Mouse (Mus musculus) ES-Bruce4 (cell line): ENCODE measurements at regions not wholly inside any gene's neighbourhood (a gene's known extent, or its start where the extent isn't known, plus 50 kb on each side); places are given as distances from the start of the nearest gene placed in this dataset.

Experiments used
- H3K27ac ChIP-seq: 2 replicates; pipeline ENCODE4 v1.5.1; 2012; ENCODE audit warnings: low read length, inconsistent platforms; ENCODE audit not compliant: insufficient read depth
- H3K27me3 ChIP-seq: 2 replicates; pipeline ENCODE4 v1.6.1; 2012; ENCODE audit warnings: mild to moderate bottlenecking, low read length, inconsistent platforms; ENCODE audit not compliant: control insufficient read depth, poor library complexity, insufficient read depth, severe bottlenecking
- H3K36me3 ChIP-seq: 2 replicates; pipeline ENCODE4 v1.6.1; 2012; ENCODE audit warnings: inconsistent platforms, mild to moderate bottlenecking, low read length, moderate library complexity; ENCODE audit not compliant: control insufficient read depth, poor library complexity, insufficient read depth, severe bottlenecking
- H3K4me1 ChIP-seq: one replicate; pipeline ENCODE4 v1.8.1; 2011; ENCODE audit warnings: low read length; ENCODE audit not compliant: control insufficient read depth, insufficient read depth
- H3K4me3 ChIP-seq: 2 replicates; pipeline ENCODE4 v1.5.1; 2011; ENCODE audit warnings: low read depth, mild to moderate bottlenecking, low read length
- H3K9ac ChIP-seq: 2 replicates; pipeline ENCODE4 v1.6.1; 2012; ENCODE audit warnings: low read depth, mild to moderate bottlenecking, inconsistent platforms; ENCODE audit not compliant: poor library complexity, severe bottlenecking
- H3K9me3 ChIP-seq: replicated peaks from 2 replicates; pipeline ENCODE4 v1.6.1; 2012; ENCODE audit warnings: mild to moderate bottlenecking, low read length, inconsistent platforms; ENCODE audit not compliant: control insufficient read depth, poor library complexity, insufficient read depth, severe bottlenecking
- CTCF ChIP-seq: IDR thresholded peaks from one replicate; pipeline ENCODE4 v1.8.1; 2011; ENCODE audit warnings: low read depth, low read length
- EP300 ChIP-seq: IDR thresholded peaks from 2 replicates; pipeline ENCODE4 v1.6.1; 2011; ENCODE audit warnings: low read depth, low read length; ENCODE audit not compliant: insufficient read depth
- POLR2A ChIP-seq: IDR thresholded peaks from one replicate; pipeline ENCODE4 v1.8.1; 2011; ENCODE audit warnings: low read length; ENCODE audit not compliant: insufficient read depth

- Histone ChIP-seq H3K27me3 (no peaks in the 10 kb centered on the region), H3K36me3 (no peaks in the 10 kb centered on the region), H3K27ac (no peak overlapping the region), H3K4me1 (no peaks in the 10 kb centered on the region), H3K4me3 (no peak overlapping the region), H3K9me3 (peaks cover 4% of the 10 kb centered on the region), H3K9ac (no peak overlapping the region)
- TF ChIP-seq POLR2A (no peak), EP300 (no peak), CTCF (no peak)
These were observed 101.2 kb downstream of the Gm5426 start for GRCm38 (mm10) chr10:96237572-96238130.

GRCm38 (mm10) chr10:96238251-96238650, 101.8 kb downstream of the Gm5426 start:
- Histone ChIP-seq H3K27me3 (no peaks in the 10 kb centered on the region), H3K4me3 (no peak overlapping the region), H3K27ac (no peak overlapping the region), H3K9me3 (peaks cover 4% of the 10 kb centered on the region), H3K9ac (no peak overlapping the region), H3K4me1 (no peaks in the 10 kb centered on the region), H3K36me3 (no peaks in the 10 kb centered on the region)
- TF ChIP-seq CTCF, result no peak
- no peak for TF ChIP-seq POLR2A
- TF ChIP-seq EP300, result no peak

- no peaks in the 10 kb centered on the region for H3K36me3 ChIP-seq
- no peak for TF ChIP-seq POLR2A
- no peak for TF ChIP-seq CTCF
- TF ChIP-seq EP300, result no peak
- H3K27ac ChIP-seq, result no peak overlapping the region
- no peaks in the 10 kb centered on the region for H3K27me3 ChIP-seq
- H3K9ac ChIP-seq, result no peak overlapping the region
- peaks cover 4% of the 10 kb centered on the region for H3K9me3 ChIP-seq
- no peak overlapping the region for H3K4me3 ChIP-seq
- no peaks in the 10 kb centered on the region for H3K4me1 ChIP-seq
These were observed 102.4 kb downstream of the Gm5426 start for GRCm38 (mm10) chr10:96238850-96239249.

GRCm38 (mm10) chr10:96240591-96240990, 104.2 kb downstream of the Gm5426 start:
- Histone ChIP-seq H3K4me3 (no peak overlapping the region), H3K36me3 (no peaks in the 10 kb centered on the region), H3K4me1 (no peaks in the 10 kb centered on the region), H3K27me3 (no peaks in the 10 kb centered on the region), H3K27ac (no peak overlapping the region), H3K9me3 (peaks cover 4% of the 10 kb centered on the region), H3K9ac (no peak overlapping the region)
- TF ChIP-seq CTCF (no peak), POLR2A (no peak), EP300 (no peak)

GRCm38 (mm10) chr10:96253671-96254070, 117.3 kb downstream of the Gm5426 start:
- Histone ChIP-seq H3K9me3 (no peaks in the 10 kb centered on the region), H3K27me3 (no peaks in the 10 kb centered on the region), H3K4me1 (no peaks in the 10 kb centered on the region), H3K27ac (no peak overlapping the region), H3K36me3 (no peaks in the 10 kb centered on the region), H3K4me3 (no peak overlapping the region), H3K9ac (no peak overlapping the region)
- no peak for TF ChIP-seq CTCF
- TF ChIP-seq POLR2A, result no peak
- no peak for TF ChIP-seq EP300

GRCm38 (mm10) chr10:96254250-96254862, 118.0 kb downstream of the Gm5426 start:
- Histone ChIP-seq H3K27me3 (no peaks in the 10 kb centered on the region), H3K36me3 (no peaks in the 10 kb centered on the region), H3K4me3 (no peak overlapping the region), H3K9me3 (no peaks in the 10 kb centered on the region), H3K9ac (no peak overlapping the region), H3K4me1 (no peaks in the 10 kb centered on the region), H3K27ac (no peak overlapping the region)
- TF ChIP-seq CTCF (no peak), POLR2A (no peak), EP300 (no peak)
